Mouse (Mus musculus) B cell, adult (primary cell): ENCODE results near the gene Prss40. TPM values are rescaled to one million over a fixed set of nuclear protein-coding genes. Genes with fewer than 3 reads are reported as not detected.

Experiments used
- total RNA-seq: library from RNA; stranded (reverse); gene quantifications from 4 replicates; pipeline ENCODE4 v1.2.4, GENCODE M21; 2023; ENCODE audit not compliant: inconsistent age

The Prss40 gene
- not detected in 4 replicates for total RNA-seq

DNA sequence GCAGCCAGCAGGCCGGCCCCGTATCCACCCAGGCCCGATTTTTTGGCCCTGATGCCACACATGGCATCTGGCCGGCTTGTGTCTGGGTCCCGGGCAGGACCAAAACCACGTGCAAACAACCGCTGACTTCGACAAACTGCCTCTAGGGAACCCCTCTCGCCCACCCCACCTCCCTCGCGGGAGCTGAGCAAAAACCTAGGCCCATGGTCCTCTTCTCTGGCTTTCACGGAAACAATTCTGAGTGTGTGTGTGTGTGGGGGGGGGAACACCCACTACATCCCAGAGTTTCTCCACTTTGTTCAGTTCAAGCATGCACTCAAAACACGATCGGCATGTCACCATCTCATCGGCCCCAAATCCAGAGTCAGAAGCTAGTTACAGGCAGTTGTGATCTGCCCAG, at the start of gene Prss40:
Gene Prss40, minus strand, starts transcription at position 101 of the 400 bp plus-strand sequence.

DNA sequence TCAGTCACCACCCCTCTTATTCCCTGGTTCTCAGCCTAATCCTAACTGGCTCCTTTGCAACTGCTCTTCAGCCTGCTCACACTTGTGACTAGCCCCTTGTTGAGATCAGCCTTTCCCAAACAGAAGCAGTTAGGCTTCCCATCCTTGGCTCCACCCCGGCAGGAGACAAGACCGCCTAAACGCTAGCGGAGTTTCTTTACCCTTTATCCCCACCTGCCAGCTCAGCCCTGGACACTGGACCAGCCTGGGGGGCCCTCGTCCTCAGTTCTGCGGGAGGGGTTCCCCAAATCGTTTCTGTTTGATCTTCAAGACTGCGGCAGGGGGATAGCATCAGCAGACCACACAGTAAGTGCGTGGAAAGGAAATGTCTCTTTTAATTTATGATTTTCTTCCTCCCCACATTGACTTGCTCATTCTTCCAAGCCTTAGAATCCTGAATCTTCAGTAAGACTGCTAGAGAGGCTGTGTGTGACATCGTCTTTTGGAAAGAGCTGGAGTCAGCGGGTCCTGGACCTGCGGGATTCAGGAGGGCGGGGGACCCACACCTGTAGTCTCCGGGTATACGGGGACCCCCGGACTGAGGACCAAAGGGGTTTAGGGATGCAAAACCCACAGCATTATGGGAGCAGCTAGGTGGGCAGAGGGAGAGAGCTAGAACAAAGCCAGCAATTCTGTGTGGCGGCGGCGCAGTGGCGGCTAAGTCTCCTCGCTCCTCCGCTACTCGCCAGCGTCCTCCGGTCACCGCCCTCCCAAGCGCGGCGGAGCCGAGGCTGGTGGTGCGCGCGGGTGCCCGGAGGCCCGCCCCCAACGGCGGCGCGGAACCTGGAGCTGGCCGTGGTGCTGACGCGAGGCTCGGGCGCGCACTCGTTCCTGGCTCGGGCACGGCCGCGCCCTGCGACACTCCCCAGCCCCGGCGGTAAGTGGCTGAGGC, 18.4 kb upstream of the Prss40 start, which contains the start of gene Amer3:
Gene Amer3, plus strand, starts transcription at position 807 of the 931 bp plus-strand sequence.

DNA sequence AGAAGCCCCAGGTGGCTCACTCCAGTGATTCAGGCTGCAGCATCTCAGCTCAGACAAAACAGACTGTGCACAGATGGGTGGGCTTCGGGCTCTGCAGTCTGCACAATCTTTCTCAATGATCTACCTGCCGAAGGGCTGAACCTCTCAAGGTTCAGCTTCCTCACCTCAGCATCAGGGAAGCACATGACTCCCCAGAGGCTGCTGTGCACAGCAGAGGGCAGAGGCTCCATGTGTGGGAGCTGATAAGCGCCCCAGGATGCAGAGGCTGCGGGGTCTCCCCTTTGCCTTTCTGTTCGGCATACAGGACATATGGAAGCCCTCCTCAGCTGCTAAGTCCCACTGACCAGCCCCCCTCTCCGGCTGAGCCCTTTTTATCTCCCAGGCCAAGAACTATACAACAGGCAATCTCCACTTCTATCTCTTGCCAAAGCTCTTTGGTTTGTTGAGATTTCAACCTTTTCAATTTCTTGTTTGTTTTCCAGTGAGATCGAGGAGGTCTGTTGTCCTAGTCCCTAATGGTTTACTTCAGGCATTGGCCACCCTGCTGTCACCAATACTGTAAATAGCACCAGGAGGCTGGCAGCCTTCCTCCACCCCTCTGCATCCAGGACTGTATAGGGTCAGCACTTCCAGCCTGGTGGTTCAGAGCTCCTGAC, 25.6 kb downstream of the Prss40 start, which contains the start of gene Cfc1:
Gene Cfc1, plus strand, starts transcription at position 606 of the 656 bp plus-strand sequence.

Other genes with a start within 250 kb of the Prss40 start
- gene Ccdc115, start 121.3 kb downstream of the Prss40 start, total RNA-seq: 18.2 to 21.7 TPM (median 20.3 TPM) in 4 replicates
- 68.5 to 84.0 TPM (median 78.9 TPM) in 4 replicates for gene Imp4, start 121.1 kb downstream of the Prss40 start, total RNA-seq
- gene Ptpn18, start 101.2 kb downstream of the Prss40 start, total RNA-seq: 102 to 130 TPM (median 112 TPM) in 4 replicates
- not detected in 4 replicates for gene Prss39, start 62.5 kb downstream of the Prss40 start, total RNA-seq
- gene Cfc1, start 25.3 kb downstream of the Prss40 start, total RNA-seq: not detected in 4 replicates
- not detected in 4 replicates for gene Amer3, start 18.7 kb upstream of the Prss40 start, total RNA-seq